Mouse (Mus musculus): ENCODE data around the gene Rras. TPM values are rescaled to one million over a fixed set of nuclear protein-coding genes. Genes with fewer than 3 reads are reported as not detected.

Gene Rras
- total RNA-seq (2017): 1.1 TPM in 1 of 2 replicates, not detected in the other

DNA sequence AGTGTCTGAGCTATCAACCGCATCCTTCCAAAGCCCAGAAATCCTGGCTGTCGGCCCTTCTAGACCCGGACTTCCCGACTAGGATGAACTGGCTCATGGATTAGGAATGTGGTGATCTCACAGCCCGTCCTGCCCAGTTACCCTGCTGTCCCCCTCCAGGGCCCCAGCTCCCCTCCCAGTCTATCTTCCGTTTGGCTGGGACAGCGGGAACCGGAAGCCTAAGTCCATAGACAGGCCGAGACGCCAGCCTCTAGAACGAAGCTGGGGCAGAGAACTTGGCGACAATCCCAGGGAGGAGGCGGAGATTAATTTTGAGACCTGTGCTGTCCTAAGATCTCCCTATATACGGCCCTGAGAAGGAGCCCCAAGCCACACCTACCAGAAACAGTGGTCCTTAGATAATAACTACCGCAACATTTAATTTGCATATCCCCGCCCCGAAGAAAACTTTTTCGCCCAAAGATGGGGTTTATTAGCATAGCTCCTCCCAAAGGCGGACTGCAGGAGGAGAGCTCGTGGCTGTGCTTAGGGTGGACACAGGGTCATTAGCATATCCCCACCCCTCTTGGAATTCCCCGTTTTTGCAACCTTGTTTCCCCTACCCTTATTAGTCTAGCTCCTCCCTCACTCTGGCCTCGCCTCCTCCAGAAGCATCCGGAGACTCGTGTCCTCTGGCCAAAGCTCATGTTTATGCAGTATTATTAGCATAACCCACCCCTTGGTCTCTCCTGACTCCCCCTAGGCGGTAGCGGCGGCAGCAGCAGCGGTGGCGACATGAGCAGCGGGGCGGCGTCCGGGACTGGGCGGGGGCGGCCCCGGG is at the start of gene Rras:
Gene Rras (plus strand): TSS at position 720 of the 820 bp plus-strand sequence.
- ATAC-seq (replicated peaks; ENCODE audit: low read depth, poor library complexity, severe bottlenecking): peak; percentile 76

DNA sequence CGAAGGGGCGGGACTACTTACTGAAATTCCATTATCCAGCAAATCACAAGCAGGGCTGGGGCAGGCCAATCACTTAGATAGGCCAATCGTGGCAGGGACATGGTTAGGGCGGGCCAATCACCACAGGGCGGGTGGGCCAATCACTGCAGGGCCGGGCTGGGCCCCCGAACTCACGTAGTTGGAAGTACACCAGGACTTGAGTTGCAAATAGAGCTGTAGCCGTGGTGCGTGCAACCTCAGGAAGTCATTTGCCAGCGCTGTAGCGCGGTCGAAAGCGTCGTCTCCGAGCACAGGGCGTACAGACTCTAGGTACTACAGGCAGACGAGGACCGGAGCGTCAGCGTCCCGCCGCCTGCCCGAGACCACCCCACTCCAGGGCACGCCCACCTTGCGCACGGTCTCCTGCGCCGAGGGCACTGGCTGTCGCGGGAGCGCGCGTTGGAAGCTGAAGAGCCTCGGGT is 47.5 kb upstream of the Rras start:
- peak; percentile 83 for ATAC-seq (replicated peaks; ENCODE audit: low read depth, poor library complexity, severe bottlenecking)

DNA sequence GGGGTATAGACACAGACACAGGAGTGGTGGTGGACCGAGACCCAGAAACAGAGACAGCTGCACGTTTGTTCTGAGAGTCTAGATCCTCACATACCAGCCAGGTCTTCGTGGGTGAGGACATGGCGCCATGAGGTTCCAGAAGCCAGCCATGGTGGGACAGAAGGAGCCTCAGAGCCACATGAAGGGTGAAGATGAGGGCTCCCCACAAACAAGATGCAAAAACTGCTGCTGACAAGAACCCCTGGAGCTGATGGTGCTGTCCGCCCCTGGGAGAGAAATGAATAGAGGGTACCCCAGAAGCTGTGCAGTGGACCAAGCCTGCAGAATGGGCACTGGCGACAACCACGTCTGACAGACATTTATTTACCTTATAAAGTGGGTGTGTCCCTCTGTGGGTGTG is 46.6 kb upstream of the Rras start:
- ATAC-seq (replicated peaks; ENCODE audit: low read depth, poor library complexity, severe bottlenecking): no peak

- no peak for ATAC-seq (replicated peaks; ENCODE audit: low read depth, poor library complexity, severe bottlenecking)
These were observed 44.2 kb upstream of the Rras start for GRCm38 (mm10) chr7:44973415-44974130.

DNA sequence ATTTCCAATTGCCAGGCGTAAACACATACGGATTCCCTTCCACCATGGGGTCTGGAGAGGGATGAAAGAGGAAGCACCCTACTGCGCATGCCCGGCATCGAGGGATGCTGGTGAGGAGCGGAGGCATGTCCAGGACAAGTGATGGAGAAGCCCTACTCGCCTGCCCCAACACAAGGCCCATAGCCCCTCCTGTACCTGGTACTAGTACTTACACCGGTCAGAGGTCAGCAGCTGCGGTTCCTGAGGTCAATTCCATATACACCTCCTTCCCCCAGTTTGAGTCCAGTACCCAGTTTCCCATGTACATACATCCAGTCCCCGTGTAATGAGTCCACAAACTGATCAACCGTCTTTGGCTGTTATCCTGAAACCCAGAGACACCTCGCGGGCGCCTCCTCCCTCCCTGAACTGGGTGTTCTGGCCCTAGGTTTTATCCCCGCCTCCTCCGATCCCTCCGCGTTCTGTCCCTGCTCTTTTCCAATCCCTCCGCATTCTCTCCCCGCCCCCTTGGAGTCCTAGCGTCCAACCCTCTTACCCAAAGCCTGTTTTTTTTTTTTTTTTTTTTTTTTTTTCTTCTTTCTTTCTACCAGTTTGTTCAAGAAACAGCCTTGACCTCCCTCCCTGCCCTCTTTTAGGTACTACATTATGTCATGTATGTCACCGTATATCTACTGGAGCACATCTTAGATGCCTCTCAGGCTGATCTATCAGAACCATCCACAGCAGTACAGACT is 43.2 kb upstream of the Rras start, which contains the start of gene Cpt1c:
Gene Cpt1c (minus strand): TSS at position 469 of the 734 bp plus-strand sequence.
- peak; percentile 45; the same call in 1 of the 2 replicates for ATAC-seq (replicated peaks; ENCODE audit: low read depth, poor library complexity, severe bottlenecking)

GRCm38 (mm10) chr7:44975117-44975419 is 42.7 kb upstream of the Rras start:
- ATAC-seq (replicated peaks; ENCODE audit: low read depth, poor library complexity, severe bottlenecking): no peak

GRCm38 (mm10) chr7:44978300-44978699 is 39.5 kb upstream of the Rras start:
- ATAC-seq (replicated peaks; ENCODE audit: low read depth, poor library complexity, severe bottlenecking): no peak

DNA sequence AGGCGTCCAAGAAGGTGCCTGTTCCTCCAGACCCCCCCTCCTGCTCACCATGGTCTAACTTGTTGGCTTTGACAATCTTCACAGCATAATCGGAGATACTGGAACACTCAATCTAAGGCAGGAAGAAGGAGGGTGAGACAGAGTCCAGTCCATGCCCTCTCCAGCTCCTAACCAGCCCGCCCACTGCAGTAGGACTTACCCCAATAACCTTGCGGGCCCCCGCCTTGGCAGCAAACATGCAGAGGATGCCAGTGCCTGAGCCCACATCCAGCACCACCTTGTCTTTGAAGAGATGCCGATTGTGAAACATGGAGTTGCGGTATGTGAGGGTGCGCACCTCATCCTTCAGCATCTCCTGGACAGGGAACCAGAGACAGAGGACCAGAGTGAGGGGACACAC is 36.2 kb upstream of the Rras start:
- ATAC-seq (replicated peaks; ENCODE audit: low read depth, poor library complexity, severe bottlenecking): no peak

- ATAC-seq (replicated peaks; ENCODE audit: low read depth, poor library complexity, severe bottlenecking): peak; percentile 27; the same call in 1 of the 2 replicates
These were observed 34.7 kb upstream of the Rras start for GRCm38 (mm10) chr7:44983085-44983484.

DNA sequence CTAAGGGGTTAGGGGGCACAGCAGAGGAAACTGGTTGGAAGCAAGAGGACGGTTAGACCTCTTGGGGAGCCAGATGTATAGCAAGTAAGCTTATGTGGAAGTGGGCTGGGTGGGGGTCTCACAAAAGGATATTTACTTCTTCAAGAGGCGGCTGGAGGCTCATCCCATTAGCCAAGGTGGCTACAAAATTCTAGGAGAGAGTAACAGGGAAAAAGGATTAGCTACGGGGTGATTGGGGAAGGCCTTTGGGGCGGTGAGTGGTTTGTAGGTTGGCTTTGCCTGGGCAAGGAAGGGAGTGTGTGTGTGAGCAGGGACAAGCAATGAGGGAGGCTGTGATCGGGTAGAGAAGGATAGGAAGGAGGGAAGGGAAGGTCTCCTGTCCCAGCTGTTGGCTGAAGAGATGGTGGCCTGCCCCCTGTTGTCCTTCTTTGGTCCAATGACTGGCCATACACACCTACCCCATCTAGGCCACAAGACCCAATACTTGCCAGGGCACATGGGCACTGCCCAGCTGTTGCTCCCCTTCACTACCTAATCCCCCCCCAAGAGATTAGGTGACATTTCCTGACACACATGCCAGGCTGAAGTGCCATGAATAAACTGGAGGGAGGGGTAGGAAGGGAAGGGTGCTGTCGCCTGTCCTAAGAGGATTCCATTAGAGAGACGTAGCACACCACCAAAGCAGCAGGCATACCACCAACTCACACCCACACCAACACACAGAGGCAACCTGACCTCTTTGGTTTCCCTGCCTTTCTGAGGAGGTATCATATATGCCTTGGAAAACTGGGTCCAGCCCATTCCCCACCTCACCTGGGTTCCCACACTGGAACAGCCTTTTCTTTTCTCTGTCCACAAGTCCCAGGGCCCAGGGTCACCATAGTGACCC is 33.6 kb upstream of the Rras start:
- no peak for ATAC-seq (replicated peaks; ENCODE audit: low read depth, poor library complexity, severe bottlenecking)

GRCm38 (mm10) chr7:44984833-44985164 is 33.0 kb upstream of the Rras start:
- ATAC-seq (replicated peaks; ENCODE audit: low read depth, poor library complexity, severe bottlenecking): no peak

DNA sequence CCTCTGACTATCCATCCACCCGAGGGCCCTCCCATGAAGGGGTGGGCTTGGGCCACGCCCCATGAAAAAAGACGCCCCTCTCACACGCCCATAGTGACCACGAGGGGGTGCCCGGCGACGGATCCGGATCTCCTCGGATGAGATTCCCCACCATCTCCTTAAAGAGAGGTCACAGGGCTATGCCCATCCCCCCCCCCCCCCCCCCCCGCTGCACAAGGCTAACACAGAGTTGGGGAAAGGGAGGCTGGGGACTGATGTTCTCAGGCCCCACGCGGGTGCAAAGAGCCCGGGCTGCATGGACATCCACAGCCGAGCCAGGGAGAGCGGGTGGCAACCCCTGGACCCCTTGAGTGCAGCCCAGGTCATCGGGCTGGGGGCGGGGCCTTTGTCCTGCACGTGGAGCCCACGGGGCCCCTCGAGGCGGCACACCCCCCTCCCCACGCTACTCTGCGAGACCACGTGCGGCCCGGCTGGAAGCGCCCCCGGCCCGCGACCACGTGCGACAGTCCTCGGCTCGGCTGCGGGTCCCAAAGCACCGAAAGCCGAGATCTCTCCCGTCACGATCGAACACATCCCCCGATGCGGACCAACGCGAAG is 32.1 kb upstream of the Rras start:
- peak; percentile 24 for ATAC-seq (replicated peaks; ENCODE audit: low read depth, poor library complexity, severe bottlenecking)

DNA sequence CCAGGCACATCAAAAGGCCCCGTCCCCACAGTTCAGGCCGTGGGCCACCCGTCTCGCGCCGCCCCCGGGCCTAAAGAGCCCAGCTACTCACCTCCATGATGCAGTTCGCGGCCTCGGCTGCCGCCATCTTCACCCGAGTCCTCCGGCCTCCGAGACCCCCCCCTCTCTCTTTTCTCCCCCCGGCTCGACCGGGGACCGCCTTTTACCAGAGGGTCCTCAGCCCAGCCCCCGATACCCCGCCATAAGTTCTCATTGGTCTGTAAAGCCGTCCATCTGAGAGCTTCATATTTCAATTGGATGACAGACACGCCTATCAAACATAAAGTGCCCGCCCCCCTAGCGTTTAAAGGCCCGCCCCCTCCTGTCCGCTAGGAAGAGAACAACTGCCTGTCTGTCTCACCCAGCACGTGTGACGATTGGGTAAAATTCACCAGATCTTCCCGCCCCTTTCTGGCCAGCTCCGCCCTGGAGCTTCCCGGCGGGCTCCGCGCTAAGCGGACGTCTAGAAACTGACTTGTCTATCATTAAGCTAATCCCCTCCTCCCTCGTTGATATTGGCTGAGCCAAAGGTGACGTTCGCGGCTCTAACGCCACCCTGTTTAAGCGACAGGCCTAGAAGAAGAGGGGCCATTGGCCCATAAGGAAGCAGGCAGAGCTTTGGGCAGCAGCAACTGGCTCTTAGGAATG is 31.4 kb upstream of the Rras start, which contains the start of gene Prmt1:
Gene Prmt1 (minus strand): TSS at position 377 of the 687 bp plus-strand sequence.
- ATAC-seq (replicated peaks; ENCODE audit: low read depth, poor library complexity, severe bottlenecking): peak; percentile 85

- peak; percentile 7 for ATAC-seq (replicated peaks; ENCODE audit: low read depth, poor library complexity, severe bottlenecking)
These were observed 30.7 kb upstream of the Rras start for GRCm38 (mm10) chr7:44986879-44987718.

DNA sequence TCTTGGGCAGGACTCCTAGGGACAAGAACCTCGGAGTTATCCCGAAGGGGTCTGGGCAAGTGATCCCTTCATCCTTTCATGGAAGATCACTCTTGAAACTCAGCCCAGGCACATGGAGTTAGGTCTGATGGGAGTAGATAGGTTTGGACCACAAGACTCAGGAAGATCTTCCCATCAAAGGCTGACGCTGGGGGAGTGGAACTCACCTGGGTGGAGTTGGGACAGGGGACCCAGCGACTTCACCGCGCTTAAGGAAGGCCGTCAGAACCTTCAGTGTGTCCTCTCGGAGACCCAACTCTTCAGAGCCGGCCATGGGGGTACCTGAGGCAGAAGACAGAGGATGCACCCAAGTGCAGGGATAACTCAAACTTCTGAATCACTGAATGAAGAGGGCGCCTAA is 21.1 kb upstream of the Rras start:
- ATAC-seq (replicated peaks; ENCODE audit: low read depth, poor library complexity, severe bottlenecking): no peak

- peak; percentile 89 for ATAC-seq (replicated peaks; ENCODE audit: low read depth, poor library complexity, severe bottlenecking)
These were observed 20.4 kb upstream of the Rras start, which contains the start of gene Irf3 for GRCm38 (mm10) chr7:44997231-44997939. TSS of gene Irf3 (plus strand) at chr7:44997648.

- no peak; the same call in 1 of the 2 replicates for ATAC-seq (replicated peaks; ENCODE audit: low read depth, poor library complexity, severe bottlenecking)
These were observed 19.8 kb upstream of the Rras start for GRCm38 (mm10) chr7:44997940-44998428.
